Mouse (Mus musculus) bone marrow macrophage, adult 2 months (primary cell): ENCODE results near the gene Fam89a.

Source experiments
- CTCF ChIP-seq: IDR thresholded peaks from 2 replicates; pipeline ENCODE4 v1.5.1; 2012; ENCODE audit warnings: low read depth, mild to moderate bottlenecking, low read length, moderate library complexity
- POLR2A ChIP-seq: IDR thresholded peaks from 2 replicates; pipeline ENCODE4 v1.6.1; 2012; ENCODE audit warnings: mild to moderate bottlenecking, low read depth, low read length, borderline replicate concordance

DNA sequence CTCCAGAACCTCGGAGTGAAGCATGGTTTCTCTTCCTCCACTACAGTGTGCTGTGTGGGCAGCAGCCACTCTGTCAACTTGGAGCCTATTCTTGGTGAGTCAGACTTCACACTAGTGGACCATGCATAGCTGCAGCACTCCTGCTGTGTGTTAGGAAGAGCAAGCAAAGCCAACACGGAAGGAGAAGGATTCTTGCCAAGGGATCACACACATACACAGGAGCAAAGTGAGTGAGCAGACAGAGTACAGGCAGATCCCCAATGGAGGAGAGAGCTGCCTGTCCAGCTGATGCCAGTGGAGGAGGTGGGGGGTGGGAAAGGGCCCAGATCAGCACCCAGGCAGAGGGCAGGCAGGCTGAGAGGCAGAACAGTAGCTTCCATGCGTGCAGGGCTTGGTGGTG, 49.4 kb downstream of the Fam89a start:
- no peak for TF ChIP-seq CTCF
- TF ChIP-seq POLR2A: no peak
